Mouse (Mus musculus): ENCODE data around the gene Washc1. TPM values are rescaled to one million over a fixed set of nuclear protein-coding genes. Genes with fewer than 3 reads are reported as not detected.
A peak's percentile ranks its signal among the peaks of the same experiment; 100 is the strongest.
"Not testable (repeated sequence)": the region's sequence is repeated elsewhere in the genome, so short reads cannot be mapped to it uniquely, and the experiment has no call there.

The Washc1 gene
- total RNA-seq, 1 experiment from 2014 or later = 28.2 TPM

DNA sequence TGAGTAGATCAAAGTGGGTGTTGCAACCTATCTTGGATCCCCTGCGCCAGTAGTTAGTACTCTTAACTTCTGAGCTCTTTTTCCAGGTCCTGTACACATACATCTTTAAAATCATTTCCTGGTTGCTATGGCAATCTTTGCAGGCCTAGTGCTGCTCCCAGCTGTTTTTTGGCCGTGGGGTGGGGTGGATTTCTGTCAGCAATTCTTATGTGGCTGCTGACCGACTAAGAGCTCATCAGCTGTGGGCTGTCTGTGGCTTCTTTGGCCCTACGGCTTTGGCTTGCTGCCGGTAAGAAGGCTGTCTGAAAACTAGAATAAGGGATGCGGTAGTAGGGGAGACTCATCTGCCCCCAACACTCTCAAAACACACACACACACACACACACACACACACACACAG, 599 bp upstream of the Washc1 start:
- peak; percentile 29 for DNase-seq

DNA sequence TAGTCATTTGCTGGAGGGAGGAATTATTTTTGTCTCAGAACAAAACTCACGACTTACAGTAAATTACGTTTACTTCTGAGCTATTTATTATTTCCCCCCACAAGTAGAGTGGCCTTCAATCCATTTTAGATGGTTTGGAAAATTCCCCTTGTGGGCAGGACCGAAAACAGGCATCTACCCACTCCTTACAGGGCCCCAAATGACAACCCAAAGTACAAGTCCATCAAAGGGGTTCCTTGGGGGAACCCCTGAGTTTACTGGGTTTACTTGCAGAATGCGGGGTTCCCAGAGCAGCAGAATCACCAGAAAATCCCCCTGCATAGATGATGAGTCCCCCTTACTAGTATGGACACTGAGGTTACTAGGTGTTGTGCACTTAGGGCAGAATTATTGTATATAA, 821 bp downstream of the Washc1 start:
- DNase-seq = no peak

DNA sequence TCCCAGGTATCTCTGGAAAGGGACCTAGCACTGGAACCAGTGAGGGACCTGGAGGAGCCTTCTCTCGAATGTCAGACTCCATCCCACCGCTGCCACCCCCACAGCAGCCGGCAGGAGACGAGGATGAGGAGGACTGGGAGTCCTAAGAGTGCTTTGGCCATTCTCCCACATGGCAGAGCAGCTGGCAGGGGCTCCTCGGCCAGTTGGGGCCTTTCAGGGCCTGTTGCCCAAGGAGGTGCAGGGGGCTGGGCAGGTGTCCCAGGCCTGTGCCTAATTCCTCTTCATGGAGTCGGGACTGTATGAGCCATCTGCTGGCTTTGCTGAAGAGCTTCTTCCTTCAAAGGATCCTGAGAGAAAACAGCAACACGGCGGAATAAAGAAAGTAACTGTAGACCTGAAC, 7.6 kb downstream of the Washc1 start:
- DNase-seq = no peak

DNA sequence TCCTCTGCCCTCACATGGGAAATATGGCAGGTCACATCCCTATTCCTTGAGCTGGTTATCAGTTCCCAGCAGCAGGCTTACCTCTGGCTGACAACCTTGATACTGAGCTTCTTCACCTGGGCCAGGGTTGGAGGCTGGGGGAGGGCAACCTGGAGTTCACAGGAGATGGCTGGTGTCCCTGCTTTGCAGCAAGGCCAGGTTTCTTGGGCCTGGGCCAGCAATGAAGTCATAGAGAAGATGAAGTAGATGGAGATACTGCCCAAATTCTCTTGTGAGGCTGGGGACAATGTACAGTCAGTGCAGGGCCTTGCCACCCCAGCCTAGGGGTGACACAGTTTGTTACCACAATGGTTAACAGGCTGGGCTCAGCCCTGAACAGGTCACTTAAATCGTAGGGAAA, 9.4 kb downstream of the Washc1 start:
- DNase-seq = peak; percentile 61

DNA sequence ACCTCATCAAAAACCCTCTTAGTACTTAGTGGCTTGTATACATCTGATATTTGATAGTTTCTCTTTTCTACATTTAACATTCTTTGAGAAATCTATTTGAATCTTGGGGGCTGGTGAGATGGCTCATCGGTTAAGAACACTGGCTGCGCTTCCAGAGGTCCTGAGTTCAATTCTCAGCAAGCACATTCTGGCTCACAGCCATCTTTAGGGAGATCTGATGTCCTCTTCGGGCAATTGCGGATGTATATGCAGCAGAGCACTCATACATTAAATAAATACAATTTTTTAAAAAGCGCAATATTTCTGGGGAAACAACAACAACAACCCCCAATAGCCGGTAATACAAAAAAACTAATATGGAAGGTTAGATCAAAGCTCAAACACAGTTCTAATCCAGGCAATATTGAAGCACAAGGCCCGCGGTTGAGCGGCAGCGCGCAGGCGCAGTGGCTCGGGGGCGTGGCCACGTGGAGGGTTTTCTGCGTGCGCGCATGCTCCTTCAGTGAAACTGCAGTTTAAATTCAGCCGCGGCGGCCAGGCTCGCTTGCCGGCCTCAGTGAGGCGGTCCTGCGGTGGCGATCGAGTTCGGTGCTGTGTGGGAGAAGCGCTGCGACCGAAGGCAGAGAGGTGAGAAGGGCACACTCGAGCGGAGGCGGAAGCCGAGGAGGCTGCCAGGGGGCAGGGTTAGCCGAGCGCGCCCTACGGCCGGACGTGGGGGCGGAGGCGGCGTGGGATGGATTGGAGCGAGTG, 11.9 kb downstream of the Washc1 start, which contains the start of gene Ddx11:
TSS of gene Ddx11 (plus strand) at position 455 of the 750 bp plus-strand sequence.
- peak; percentile 96 for DNase-seq

- DNase-seq = peak; percentile 34
Observed at GRCm38 (mm10) chr17:66123816-66124610, 12.7 kb downstream of the Washc1 start.

DNA sequence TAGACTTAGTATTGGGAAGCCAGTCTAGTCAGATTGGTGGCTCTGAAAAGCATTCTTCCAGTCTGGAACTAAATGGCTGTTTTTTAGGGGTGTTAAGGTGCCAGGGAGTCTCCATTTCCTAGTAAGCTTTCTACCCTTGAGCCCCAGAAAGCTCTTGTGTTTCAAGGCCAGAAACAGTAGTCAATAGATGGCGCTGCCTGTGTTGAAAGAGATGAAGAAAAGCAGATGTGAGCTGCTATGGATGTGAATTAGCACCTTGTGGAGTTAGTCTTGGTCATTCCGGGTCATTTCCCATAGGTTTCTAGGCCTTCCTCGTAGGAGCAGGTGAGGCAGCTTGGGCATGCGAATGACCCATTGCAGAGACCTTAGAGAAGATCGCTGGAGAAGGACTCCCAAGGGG, 13.9 kb downstream of the Washc1 start:
- no peak for DNase-seq

GRCm38 (mm10) chr17:66130371-66130770, 19.0 kb downstream of the Washc1 start:
- DNase-seq = no peak

DNA sequence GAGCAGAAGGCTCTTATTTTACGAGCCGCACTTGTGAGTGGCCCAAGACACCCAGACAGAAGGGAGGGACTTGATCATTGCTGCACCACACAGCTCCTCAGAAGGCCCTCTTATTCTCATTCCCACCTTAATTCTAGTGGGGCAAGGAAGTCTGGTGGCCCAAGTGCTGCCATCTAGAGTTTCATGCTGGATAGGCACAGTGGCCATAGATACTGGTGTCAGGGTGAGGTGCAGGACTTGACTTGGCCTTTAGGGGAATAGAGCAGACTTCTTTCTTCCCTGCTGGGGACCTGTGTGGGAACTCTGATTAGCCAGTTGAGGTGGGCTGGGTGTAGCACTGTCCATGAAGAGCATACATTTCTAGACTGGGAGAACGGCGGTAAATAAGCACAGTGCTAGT, 19.9 kb downstream of the Washc1 start:
- no peak for DNase-seq

DNA sequence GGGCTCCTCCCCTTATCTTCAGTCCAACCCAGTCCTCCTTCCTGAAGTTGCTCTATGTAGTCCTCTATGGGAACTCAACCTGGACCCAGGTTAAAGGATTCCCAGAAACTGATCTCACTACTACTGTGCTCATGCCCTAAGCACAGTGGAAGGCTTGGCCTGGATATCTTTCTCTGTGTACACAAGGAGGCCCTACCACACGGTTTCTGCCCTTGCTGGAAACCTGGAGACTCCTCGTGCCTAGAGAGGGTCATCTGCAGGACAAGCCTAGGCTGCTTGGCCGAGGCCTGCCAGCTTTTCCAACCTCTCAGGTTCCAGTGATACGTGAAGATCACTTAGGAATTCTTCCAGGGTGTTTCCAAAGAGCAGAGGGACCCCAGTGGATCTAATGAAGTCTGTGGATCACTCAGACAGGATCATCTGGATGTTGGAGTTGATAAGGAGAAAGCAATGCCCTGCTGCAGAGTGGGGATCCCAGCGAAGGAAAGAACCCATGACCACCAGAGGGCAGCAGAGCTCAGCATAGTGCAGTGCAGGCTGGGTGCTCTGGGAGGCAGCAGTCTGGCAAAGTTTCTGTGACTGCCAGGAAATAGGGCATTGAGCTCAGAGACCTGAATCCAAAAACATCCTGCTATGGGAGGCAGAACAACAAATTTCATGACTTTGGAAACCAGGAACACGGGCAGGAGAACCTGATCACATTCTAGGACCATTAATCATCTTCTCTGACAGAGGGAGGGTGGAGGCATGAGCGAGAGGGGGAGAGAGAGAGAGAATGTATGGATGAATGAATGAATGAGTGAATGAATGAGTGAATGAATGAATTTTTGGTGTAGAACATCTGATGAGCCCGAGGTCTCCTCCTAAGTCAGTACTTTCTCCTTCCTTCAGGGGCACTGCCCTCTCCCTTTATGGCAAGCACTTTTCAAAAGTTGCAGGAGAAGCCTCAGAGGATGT, 41.6 kb downstream of the Washc1 start:
- DNase-seq = not testable (repeated sequence)

GRCm38 (mm10) chr17:66153735-66154423, 42.5 kb downstream of the Washc1 start:
- not testable (repeated sequence) for DNase-seq

- DNase-seq = no peak
Observed at GRCm38 (mm10) chr17:66154876-66155275, 43.5 kb downstream of the Washc1 start.

DNA sequence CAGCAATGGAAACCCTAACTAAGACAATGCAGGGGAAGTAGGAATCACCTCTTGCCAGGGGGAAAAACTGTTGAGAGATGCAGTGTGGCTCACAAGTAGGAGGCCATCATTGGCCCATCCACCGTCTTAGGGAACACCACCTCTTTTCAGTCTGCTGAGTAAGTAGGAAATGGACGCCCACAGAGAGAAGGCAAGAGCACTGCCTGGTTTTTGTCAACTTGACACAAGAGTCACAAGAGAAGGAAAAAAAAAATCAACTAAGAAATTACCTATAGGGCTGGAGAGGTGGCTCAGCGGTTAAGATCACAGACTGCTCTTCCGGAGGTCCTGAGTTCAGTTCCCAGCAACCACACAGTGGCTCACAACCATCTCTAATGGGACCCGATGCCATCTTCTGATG, 46.9 kb downstream of the Washc1 start:
- DNase-seq = no peak

DNA sequence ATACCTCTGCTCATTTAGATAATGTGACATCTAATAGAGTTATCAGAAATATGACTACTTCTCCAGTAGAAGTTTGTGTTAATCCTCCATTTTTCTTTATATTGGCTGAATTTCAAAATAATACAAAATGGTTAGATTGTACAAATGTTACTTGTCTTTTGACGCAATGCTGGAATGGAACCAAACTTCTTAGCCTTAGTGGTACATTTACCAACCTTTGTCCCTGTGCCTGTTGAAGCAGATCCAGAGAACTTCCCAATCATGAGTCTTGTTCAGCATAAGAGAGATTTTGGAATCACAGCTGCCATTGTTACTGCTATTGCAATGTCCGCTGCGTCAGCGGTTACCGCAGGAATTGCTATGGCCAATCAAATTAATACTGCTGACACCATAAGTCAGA, 55.8 kb downstream of the Washc1 start:
- DNase-seq = not testable (repeated sequence)

Other genes starting within 250 kb of the Washc1 start
- gene Ralbp1, start 225.7 kb upstream of the Washc1 start, total RNA-seq (2021) = 37.6 and 48.7 TPM in 2 replicates
- gene Twsg1, start 160.3 kb upstream of the Washc1 start, total RNA-seq (2021) = 63.8 and 79.5 TPM in 2 replicates
- gene Ankrd12, start 34.5 kb upstream of the Washc1 start, total RNA-seq (2021) = 22.6 and 25.0 TPM in 2 replicates
- gene Ndufv2, start 10.0 kb upstream of the Washc1 start, total RNA-seq (2021) = 598 and 660 TPM in 2 replicates
- gene Ddx11, start 12.0 kb downstream of the Washc1 start, total RNA-seq (2021) = 6.2 and 6.6 TPM in 2 replicates